Mouse (Mus musculus): ENCODE data around the gene Grik4.
A peak's percentile ranks its signal among the peaks of the same experiment; 100 is the strongest.

Gene Grik4

GRCm38 (mm10) chr9:42858998-42859690, 85.1 kb downstream of the Grik4 start:
- DNase-seq: peak; percentile 16

DNA sequence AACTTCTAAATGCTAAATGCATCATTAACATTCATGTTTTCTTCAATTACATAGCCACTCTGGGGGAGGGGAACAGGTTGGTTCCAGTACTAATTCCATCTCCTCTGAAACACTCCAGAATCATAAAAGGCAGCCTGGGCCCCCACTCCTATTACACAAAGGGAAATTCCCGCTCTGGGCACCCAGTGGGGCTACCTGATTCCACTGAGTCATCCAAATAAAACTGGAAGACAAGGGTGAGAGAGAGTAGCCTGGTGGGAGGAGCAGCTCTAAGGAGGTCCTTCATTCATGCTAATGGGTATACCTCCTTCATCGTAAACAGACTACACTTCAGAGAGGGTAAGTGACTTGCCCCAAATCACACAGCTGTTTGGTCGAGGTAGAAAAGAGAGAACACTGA, 85.7 kb downstream of the Grik4 start:
- no peak for DNase-seq

GRCm38 (mm10) chr9:42857756-42858155, 86.5 kb downstream of the Grik4 start:
- no peak for DNase-seq

- DNase-seq: no peak
These were observed 91.2 kb downstream of the Grik4 start for GRCm38 (mm10) chr9:42853077-42853476.

GRCm38 (mm10) chr9:42850063-42850462, 94.2 kb downstream of the Grik4 start:
- no peak for DNase-seq

DNA sequence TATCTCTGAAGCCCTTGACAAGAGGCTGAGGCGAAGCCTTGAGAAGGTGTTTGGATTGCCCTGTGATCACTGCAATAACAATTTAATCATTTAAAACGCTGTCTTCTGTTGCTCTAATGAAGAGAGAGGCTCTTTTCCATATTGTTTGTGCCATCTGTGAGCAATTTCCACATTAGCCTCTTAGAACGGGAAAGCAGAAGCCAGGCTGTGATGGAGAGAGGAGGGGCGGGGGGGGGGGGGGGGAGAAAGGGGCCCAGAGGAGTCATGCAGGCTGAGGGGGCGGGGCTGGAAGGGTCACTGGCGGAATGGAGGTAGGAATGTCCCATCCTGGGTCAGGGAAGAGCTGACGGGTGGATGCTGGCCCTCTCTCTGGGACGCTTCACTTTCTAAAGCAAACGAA, 96.2 kb downstream of the Grik4 start:
- no peak for DNase-seq

GRCm38 (mm10) chr9:42846676-42847425, 97.4 kb downstream of the Grik4 start:
- no peak for DNase-seq

DNA sequence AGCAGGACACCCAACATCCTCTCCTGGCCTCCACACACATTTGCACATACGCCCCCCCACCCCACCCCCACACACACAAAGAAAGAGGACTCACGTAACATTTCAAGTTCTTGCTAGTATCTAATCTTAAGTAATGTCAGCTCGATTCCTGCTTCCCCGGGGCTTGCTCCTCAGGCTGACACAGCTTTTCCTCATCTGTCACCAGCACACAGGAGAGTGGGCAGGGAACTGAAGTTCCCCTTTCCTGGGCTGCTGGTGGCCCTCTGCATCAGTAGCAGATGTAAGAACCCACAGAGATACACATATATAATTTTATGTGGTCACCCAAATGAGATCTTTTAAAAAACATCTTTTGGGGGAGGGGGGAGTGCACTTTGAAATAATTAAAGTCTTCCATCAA, 98.2 kb downstream of the Grik4 start:
- DNase-seq: no peak

GRCm38 (mm10) chr9:42844301-42844700, 100.0 kb downstream of the Grik4 start:
- DNase-seq: no peak

DNA sequence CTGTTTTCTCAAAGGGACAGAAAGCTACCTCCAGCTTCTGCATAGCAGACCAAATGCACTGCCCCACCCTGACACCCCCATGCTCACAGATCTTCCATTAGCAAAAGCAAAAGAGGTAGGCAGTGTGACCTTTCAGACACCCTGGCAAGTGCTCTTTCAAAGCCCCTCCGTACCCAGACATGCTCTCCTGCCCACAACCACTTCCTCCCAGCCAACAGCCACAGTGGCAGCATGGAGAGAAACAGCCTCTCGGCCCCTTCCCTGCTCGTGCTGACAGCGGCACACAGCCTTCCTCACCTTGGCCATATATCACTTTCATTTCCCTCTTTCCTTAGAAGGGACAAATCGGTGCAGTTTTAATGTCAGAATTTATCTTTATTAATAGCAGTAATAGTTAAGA, 106.0 kb downstream of the Grik4 start:
- no peak for DNase-seq

- no peak for DNase-seq
These were observed 106.8 kb downstream of the Grik4 start for GRCm38 (mm10) chr9:42837498-42837897.

- no peak for DNase-seq
These were observed 112.7 kb downstream of the Grik4 start for GRCm38 (mm10) chr9:42831558-42831957.

GRCm38 (mm10) chr9:42819247-42819646, 125.0 kb downstream of the Grik4 start:
- DNase-seq: no peak

GRCm38 (mm10) chr9:42816815-42817214, 127.5 kb downstream of the Grik4 start:
- DNase-seq: no peak

DNA sequence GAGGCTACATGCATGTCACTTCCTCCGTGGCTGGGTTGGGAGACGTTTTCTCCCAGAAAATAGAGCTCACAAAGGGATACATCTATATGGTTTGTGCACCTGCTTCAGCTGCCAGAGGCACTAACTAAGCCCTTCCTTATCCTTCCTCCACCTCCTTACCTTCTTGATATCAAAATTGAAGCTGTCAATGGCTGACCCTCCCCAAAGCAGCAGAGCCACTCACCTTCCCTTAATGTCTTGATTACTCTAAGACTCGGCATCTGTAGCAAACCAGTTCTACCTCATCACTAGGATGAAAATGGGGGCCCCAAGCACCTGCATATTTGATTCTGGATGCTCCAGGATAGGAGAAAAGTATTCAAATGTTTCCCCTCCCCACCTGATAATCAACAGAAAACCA, 135.1 kb downstream of the Grik4 start:
- DNase-seq: no peak

DNA sequence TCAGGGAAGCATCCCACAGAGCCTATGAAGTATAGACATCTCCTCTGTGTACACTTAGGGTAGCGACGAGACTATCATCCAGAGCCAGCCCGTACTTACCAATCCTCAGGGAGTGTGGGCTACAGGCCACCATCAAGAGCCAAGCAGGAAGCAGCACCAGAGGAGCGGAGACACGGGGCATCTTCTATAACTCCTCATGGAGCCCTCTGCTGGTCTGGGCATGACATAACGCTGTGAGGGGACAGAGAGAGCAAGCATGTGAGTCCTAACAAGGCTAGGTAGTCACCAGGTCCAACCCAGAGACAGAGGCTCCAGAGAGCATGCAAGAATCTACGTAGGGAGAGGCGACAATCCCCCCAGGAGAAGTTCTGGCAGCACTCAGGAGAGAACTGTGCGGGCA, 135.9 kb downstream of the Grik4 start:
- peak; percentile 7 for DNase-seq

GRCm38 (mm10) chr9:42803061-42803491, 141.2 kb downstream of the Grik4 start:
- DNase-seq: peak; percentile 40

- no peak for DNase-seq
These were observed 142.4 kb downstream of the Grik4 start for GRCm38 (mm10) chr9:42801929-42802328.

- no peak for DNase-seq
These were observed 144.2 kb downstream of the Grik4 start for GRCm38 (mm10) chr9:42800138-42800537.

GRCm38 (mm10) chr9:42799694-42800093, 144.6 kb downstream of the Grik4 start:
- no peak for DNase-seq

- DNase-seq: no peak
These were observed 145.1 kb downstream of the Grik4 start for GRCm38 (mm10) chr9:42799242-42799641.

DNA sequence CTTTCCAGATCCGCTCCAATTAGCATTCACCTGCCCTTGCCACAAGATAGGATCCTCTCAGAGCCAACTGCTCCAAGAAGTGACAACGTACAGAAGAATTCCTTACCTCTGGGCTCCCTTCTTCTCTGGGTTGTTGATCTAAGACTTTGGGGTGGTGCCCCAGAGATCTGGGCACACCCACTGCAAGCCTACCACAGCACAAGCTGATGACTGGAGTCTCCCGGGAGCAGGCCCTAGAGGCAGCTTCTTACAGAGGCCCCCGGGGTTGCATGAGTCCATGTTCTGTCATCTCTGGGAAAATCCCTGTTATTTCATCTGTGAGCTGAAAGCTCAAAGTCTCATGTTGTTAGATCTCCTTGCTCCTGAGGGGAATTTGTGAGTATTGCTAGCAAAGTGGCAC, 146.0 kb downstream of the Grik4 start:
- no peak for DNase-seq

GRCm38 (mm10) chr9:42797276-42797675, 147.0 kb downstream of the Grik4 start:
- no peak for DNase-seq

DNA sequence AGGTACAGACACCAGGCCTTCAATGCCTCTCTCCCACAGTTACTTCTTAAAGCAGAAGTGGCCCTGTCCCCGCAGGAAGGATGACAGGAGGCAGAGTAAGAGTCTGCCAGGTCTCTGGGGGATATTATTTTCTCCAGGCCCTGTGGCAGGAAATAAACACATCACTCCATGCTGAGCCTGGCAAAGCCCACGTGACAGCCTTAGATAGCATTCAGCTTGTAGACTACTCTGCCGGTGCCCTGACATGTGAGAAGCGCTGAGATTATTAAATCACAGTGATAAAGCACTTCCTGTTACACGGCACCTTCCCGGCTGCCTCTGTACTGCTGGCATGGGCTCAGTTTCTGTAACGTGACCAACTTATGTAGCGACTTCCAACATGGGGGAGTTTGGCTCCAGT, 148.4 kb downstream of the Grik4 start:
- peak; percentile 11 for DNase-seq

GRCm38 (mm10) chr9:42794006-42794405, 150.3 kb downstream of the Grik4 start:
- no peak for DNase-seq

Data from lung, postnatal 36 days (tissue).